11 mouse cellular contexts compared by ENCODE assay signal in genomic region chr6:49398365-49398764, GRCm38 (mm10). TPM values are rescaled to one million over a fixed set of nuclear protein-coding genes. Genes with fewer than 3 reads are reported as not detected.
DNase-seq lines count a peak whose midpoint lies in the region; ATAC-seq and TF ChIP-seq lines count a peak whose summit lies in the region.
"Had no signal": no experiment of that assay in that cellular context is flagged by ENCODE, and none has a peak within 500 bp of the region (broad histone marks: within the 10 kb centered on the region; RNA-seq: fewer than 3 reads in every experiment).

No protein-coding gene starts in this region.

- DNase-seq in CD4-positive helper T cell, adult 2 months (ENCODE audit: low read depth, low spot score), result peak; percentile 65
- peak; percentile 70 for DNase-seq in NIH3T3 (ENCODE audit: low read depth)
- peak; percentile 13 for DNase-seq in lung, postnatal 10 days
- no peak for DNase-seq in adrenal gland, adult 2 months
- DNase-seq in layer of hippocampus, adult 9-10 months (ENCODE audit: low spot score), result no peak
- DNase-seq in urinary bladder, adult 18-20 months (ENCODE audit: low spot score in 2 of 2), result no peak
- DNase-seq: right cerebral cortex, postnatal 25 days had no signal

- no peak overlapping the region for H3K4me3 ChIP-seq in intestine, postnatal 0 days (ENCODE audit: low read depth, low read length)
- H3K4me3 ChIP-seq in intestine, embryonic 16.5 days (ENCODE audit: low read length), result no peak overlapping the region
- H3K4me3 ChIP-seq: embryonic facial prominence, embryonic 12.5 days; heart, embryonic 12.5 days had no signal

- H3K9me3 ChIP-seq in intestine, postnatal 0 days (ENCODE audit: control insufficient read depth), result no peaks in the 10 kb centered on the region
- H3K9me3 ChIP-seq in intestine, embryonic 16.5 days (ENCODE audit: control insufficient read depth, low read length), result no peaks in the 10 kb centered on the region

- no peak overlapping the region for H3K9ac ChIP-seq in intestine, postnatal 0 days (ENCODE audit: low read depth, low read length)
- H3K9ac ChIP-seq in intestine, embryonic 16.5 days (ENCODE audit: low read depth, low read length), result no peak overlapping the region
- H3K9ac ChIP-seq: embryonic facial prominence, embryonic 12.5 days; heart, embryonic 12.5 days had no signal

- H3K4me1 ChIP-seq in intestine, postnatal 0 days (replicated peaks; ENCODE audit: control insufficient read depth, insufficient read depth, low read length), result no peaks in the 10 kb centered on the region
- H3K4me1 ChIP-seq in intestine, embryonic 16.5 days (ENCODE audit: control insufficient read depth, insufficient read depth, low read length), result no peaks in the 10 kb centered on the region
- H3K4me1 ChIP-seq: embryonic facial prominence, embryonic 12.5 days; heart, embryonic 12.5 days had no signal

- ATAC-seq in intestine, postnatal 0 days, result no peak
- ATAC-seq in intestine, embryonic 16.5 days, result no peak

- no peaks in the 10 kb centered on the region for H3K27me3 ChIP-seq in intestine, postnatal 0 days (replicated peaks; ENCODE audit: control insufficient read depth, insufficient read depth, low read length)
- H3K27me3 ChIP-seq in intestine, embryonic 16.5 days (replicated peaks; ENCODE audit: control insufficient read depth, insufficient read depth, low read length), result no peaks in the 10 kb centered on the region
- H3K27me3 ChIP-seq: embryonic facial prominence, embryonic 12.5 days; heart, embryonic 12.5 days had no signal

- no peak overlapping the region for H3K4me2 ChIP-seq in intestine, postnatal 0 days (replicated peaks; ENCODE audit: low read depth)
- H3K4me2 ChIP-seq in intestine, embryonic 16.5 days (ENCODE audit: low read depth, low read length), result no peak overlapping the region
- H3K4me2 ChIP-seq: embryonic facial prominence, embryonic 12.5 days; heart, embryonic 12.5 days had no signal

- TF ChIP-seq CTCF in intestine, postnatal 0 days (IDR thresholded peaks at IDR 0.05; ENCODE audit: low read depth), result peak; percentile 66

- no peak overlapping the region for H3K27ac ChIP-seq in intestine, postnatal 0 days (ENCODE audit: low read depth, low read length)
- no peak overlapping the region for H3K27ac ChIP-seq in intestine, embryonic 16.5 days (ENCODE audit: low read length)
- H3K27ac ChIP-seq: embryonic facial prominence, embryonic 12.5 days had no signal

- H3K36me3 ChIP-seq in intestine, postnatal 0 days (ENCODE audit: control insufficient read depth, insufficient read depth), result no peaks in the 10 kb centered on the region
- H3K36me3 ChIP-seq in intestine, embryonic 16.5 days (ENCODE audit: control insufficient read depth, insufficient read depth, low read length), result no peaks in the 10 kb centered on the region
- H3K36me3 ChIP-seq: embryonic facial prominence, embryonic 12.5 days; heart, embryonic 12.5 days had no signal

RNA-seq across cellular contexts. Expression of gene Stk31, which starts 3.0 kb away (rescaled TPM):
- polyA plus RNA-seq in intestine, postnatal 0 days (2015; fragmentation: Nextera tagmentation; extraction: Ambion mirVana), result not detected in 2 replicates
- not detected in 2 replicates for polyA plus RNA-seq in intestine, embryonic 16.5 days (2015; fragmentation: Nextera tagmentation; extraction: Ambion mirVana)
- total RNA-seq in adrenal gland, adult 2 months (2021), result under 1 TPM in 1 of 2 experiments, not detected in 1; 0.31 TPM
- not detected in 2 replicates for polyA plus RNA-seq in adrenal gland, adult 2 months (2012; rRNA removed)

RNA-seq across cellular contexts. Expression of gene Fam221a, which starts 30.8 kb away (rescaled TPM):
- polyA plus RNA-seq in intestine, postnatal 0 days (2015; fragmentation: Nextera tagmentation; extraction: Ambion mirVana), result 3.2 and 4.0 TPM in 2 replicates
- polyA plus RNA-seq in intestine, embryonic 16.5 days (2015; fragmentation: Nextera tagmentation; extraction: Ambion mirVana), result 4.8 and 6.6 TPM in 2 replicates
- 1 to 10 TPM in 1 of 2 experiments, under 1 TPM in 1; 0.69 to 2.6 TPM for total RNA-seq in adrenal gland, adult 2 months (2021)
- 1.7 and 1.8 TPM in 2 replicates for polyA plus RNA-seq in adrenal gland, adult 2 months (2012; rRNA removed)

Comparison
In these comparisons a context has a peak if more than half of its experiments do, and no peak if none do; other contexts are left out.
1. DNase-seq: peak in CD4-positive helper T cell, adult 2 months (single experiment), NIH3T3 (single experiment) and lung, postnatal 10 days (single experiment); none in adrenal gland, adult 2 months (single experiment), layer of hippocampus, adult 9-10 months (single experiment) and urinary bladder, adult 18-20 months (0 of 2).